ENCODE assay signal across 30 mouse cellular contexts in genomic region chr13:59235836-59236235, GRCm38 (mm10).
DNase-seq lines count a peak whose midpoint lies in the region; ATAC-seq and TF ChIP-seq lines count a peak whose summit lies in the region.
"Had no signal": no experiment of that assay in that cellular context is flagged by ENCODE, and none has a peak within 500 bp of the region (broad histone marks: within the 10 kb centered on the region; RNA-seq: fewer than 3 reads in every experiment).

No protein-coding gene starts in this region.

- WGBS in intestine, postnatal 0 days, result 87% methylated on average over 9 of the region's 9 CpGs

- no peaks in the 10 kb centered on the region for H3K4me1 ChIP-seq in intestine, postnatal 0 days (replicated peaks; ENCODE audit: control insufficient read depth, insufficient read depth, low read length)
- H3K4me1 ChIP-seq: liver, embryonic 12.5 days had no signal

- no peaks in the 10 kb centered on the region for H3K9me3 ChIP-seq in intestine, postnatal 0 days (ENCODE audit: control insufficient read depth)
- H3K9me3 ChIP-seq: embryonic facial prominence, embryonic 10.5 days; embryonic facial prominence, embryonic 15.5 days; forebrain, embryonic 13.5 days; heart, embryonic 13.5 days; hindbrain, embryonic 10.5 days; liver, embryonic 12.5 days; neural tube, embryonic 13.5 days had no signal

- H3K27ac ChIP-seq in intestine, postnatal 0 days (ENCODE audit: low read depth, low read length), result no peak overlapping the region
- H3K27ac ChIP-seq: embryonic facial prominence, embryonic 10.5 days; embryonic facial prominence, embryonic 15.5 days; forebrain, embryonic 13.5 days; heart, embryonic 13.5 days; hindbrain, embryonic 10.5 days; left cerebral cortex, adult 2 months; liver, embryonic 12.5 days; neural tube, embryonic 13.5 days; stomach, postnatal 0 days had no signal

- no peak for TF ChIP-seq CTCF in intestine, postnatal 0 days (IDR thresholded peaks at IDR 0.05; ENCODE audit: low read depth)

- DNase-seq in cerebellum, adult 9-11 months, result peak; percentile 12
- DNase-seq in cerebellum, adult 11 months, result no peak
- peak; percentile 80 for DNase-seq in heart, adult 11 months
- DNase-seq in heart, postnatal 14 days, result no peak
- DNase-seq in left cerebral cortex, postnatal 4 days, result peak; percentile 59
- no peak for DNase-seq in left cerebral cortex, postnatal 10 days (ENCODE audit: extremely low spot score in 1 of 2, low spot score in 2 of 2)
- DNase-seq in layer of hippocampus, postnatal 10 days (ENCODE audit: low spot score in 2 of 2), result peak; percentile 42 to 49
- DNase-seq: adrenal gland, postnatal 14 days; heart, postnatal 10 days; kidney, adult 9 months; kidney, postnatal 10 days; liver, postnatal 0 days; lung, postnatal 36 days; right cerebral cortex, postnatal 4 days; thymus, adult 18-20 months; thymus, postnatal 36 days had no signal

- intact Hi-C loops in heart, postnatal 14 days (cut with DNase I), result no loop called here
- intact Hi-C loops in left cerebral cortex, postnatal 4 days (cut with DNase I), result no loop called here
- intact Hi-C loops in left cerebral cortex, postnatal 10 days (cut with DNase I), result no loop called here

- no peaks in the 10 kb centered on the region for H3K27me3 ChIP-seq in intestine, postnatal 0 days (replicated peaks; ENCODE audit: control insufficient read depth, insufficient read depth, low read length)
- H3K27me3 ChIP-seq: embryonic facial prominence, embryonic 15.5 days; forebrain, embryonic 13.5 days; heart, embryonic 13.5 days; liver, embryonic 12.5 days; neural tube, embryonic 13.5 days had no signal

- no peak for ATAC-seq in intestine, postnatal 0 days
- ATAC-seq: forebrain, embryonic 13.5 days; hindbrain, embryonic 16.5 days; intestine, embryonic 16.5 days; liver, embryonic 12.5 days; liver, postnatal 0 days; Patski had no signal

- no peak overlapping the region for H3K9ac ChIP-seq in intestine, postnatal 0 days (ENCODE audit: low read depth, low read length)
- H3K9ac ChIP-seq: embryonic facial prominence, embryonic 15.5 days; forebrain, embryonic 13.5 days; heart, embryonic 13.5 days; liver, embryonic 12.5 days; liver, postnatal 0 days; neural tube, embryonic 13.5 days had no signal

- H3K36me3 ChIP-seq in intestine, postnatal 0 days (ENCODE audit: control insufficient read depth, insufficient read depth), result no peaks in the 10 kb centered on the region
- H3K36me3 ChIP-seq: embryonic facial prominence, embryonic 10.5 days; embryonic facial prominence, embryonic 15.5 days; heart, embryonic 13.5 days; hindbrain, embryonic 10.5 days; liver, embryonic 12.5 days; neural tube, embryonic 13.5 days had no signal

- no peak overlapping the region for H3K4me3 ChIP-seq in intestine, postnatal 0 days (ENCODE audit: low read depth, low read length)
- H3K4me3 ChIP-seq: embryonic facial prominence, embryonic 10.5 days; embryonic facial prominence, embryonic 15.5 days; forebrain, embryonic 13.5 days; heart, embryonic 13.5 days; hindbrain, embryonic 10.5 days; left cerebral cortex, adult 2 months; liver, embryonic 12.5 days; neural tube, embryonic 13.5 days had no signal

- no peak overlapping the region for H3K4me2 ChIP-seq in intestine, postnatal 0 days (replicated peaks; ENCODE audit: low read depth)
- H3K4me2 ChIP-seq: embryonic facial prominence, embryonic 15.5 days; forebrain, embryonic 13.5 days; heart, embryonic 13.5 days; liver, embryonic 12.5 days; midbrain, embryonic 11.5 days; neural tube, embryonic 13.5 days had no signal

Comparison
In these comparisons a context has a peak if more than half of its experiments do, and no peak if none do; other contexts are left out.
1. DNase-seq: peak in cerebellum, adult 9-11 months (single experiment), heart, adult 11 months (single experiment), left cerebral cortex, postnatal 4 days (single experiment) and layer of hippocampus, postnatal 10 days (2 of 2); none in cerebellum, adult 11 months (single experiment), heart, postnatal 14 days (0 of 2) and left cerebral cortex, postnatal 10 days (0 of 2).